Mouse (Mus musculus) brain, embryonic 14.5 days (tissue): ENCODE data around the gene Cidec.

ENCODE experiments used
- CTCF ChIP-seq: fragments of 200-500 bp; IDR thresholded peaks from 2 replicates; pipeline ENCODE4 v1.5.1; 2012; ENCODE audit warnings: inconsistent platforms, mild to moderate bottlenecking, moderate library complexity, borderline replicate concordance; ENCODE audit not compliant: insufficient read depth, insufficient read length; ENCODE audit errors: extremely low read depth
- POLR2A ChIP-seq: fragments of 200-500 bp; IDR thresholded peaks from 2 replicates; pipeline ENCODE4 v1.6.1; 2012; ENCODE audit warnings: mild to moderate bottlenecking, inconsistent platforms, borderline replicate concordance; ENCODE audit not compliant: poor library complexity, insufficient read depth, insufficient read length, severe bottlenecking; ENCODE audit errors: extremely low read depth

GRCm38 (mm10) chr6:113457952-113458534, 22.5 kb upstream of the Cidec start, which contains the start of gene Il17re:
- TF ChIP-seq CTCF, result no peak
- TF ChIP-seq POLR2A, result no peak
